Mouse (Mus musculus) midbrain, embryonic 13.5 days (tissue): ENCODE measurements around the gene Gm11172. TPM values are rescaled to one million over a fixed set of nuclear protein-coding genes. Genes with fewer than 3 reads are reported as not detected.

Experiments used
- ATAC-seq: fragments of 200-750 bp; cut with Nextera tagmentation; 2 replicates; pipeline ENCODE4 v1.8.0; 2017; ENCODE audit warnings: mild to moderate bottlenecking, moderate TSS enrichment, moderate library complexity
- H3K27ac ChIP-seq: fragments of 300-500 bp; sonication (generic); 2 replicates; pipeline ENCODE4 v1.5.1; 2015; ENCODE audit warnings: inconsistent platforms, mild to moderate bottlenecking, moderate library complexity
- H3K27me3 ChIP-seq: fragments of 300-500 bp; sonication (generic); 2 replicates; pipeline ENCODE4 v1.6.1; 2015; ENCODE audit warnings: mild to moderate bottlenecking, inconsistent platforms
- H3K36me3 ChIP-seq: fragments of 300-500 bp; sonication (generic); 2 replicates; pipeline ENCODE4 v1.6.1; 2015; ENCODE audit warnings: mild to moderate bottlenecking, inconsistent platforms
- H3K4me1 ChIP-seq: fragments of 300-500 bp; sonication (generic); replicated peaks from 2 replicates; pipeline ENCODE4 v1.6.1; 2015; ENCODE audit warnings: inconsistent platforms
- H3K4me2 ChIP-seq: fragments of 300-500 bp; sonication (generic); replicated peaks from 2 replicates; pipeline ENCODE4 v1.6.1; 2015; ENCODE audit warnings: moderate library complexity, mild to moderate bottlenecking, inconsistent platforms
- H3K4me3 ChIP-seq: fragments of 300-500 bp; sonication (generic); replicated peaks from 2 replicates; pipeline ENCODE4 v1.5.1; 2015; ENCODE audit warnings: mild to moderate bottlenecking, inconsistent platforms
- H3K9ac ChIP-seq: fragments of 300-500 bp; sonication (generic); replicated peaks from 2 replicates; pipeline ENCODE4 v1.6.1; 2015; ENCODE audit warnings: mild to moderate bottlenecking, inconsistent platforms
- H3K9me3 ChIP-seq: fragments of 300-500 bp; sonication (generic); 2 replicates; pipeline ENCODE4 v1.6.1; 2016; ENCODE audit warnings: mild to moderate bottlenecking, inconsistent platforms
- WGBS: fragments of 180-500 bp; shearing (Covaris S2); methylation state at CpG from one replicate; pipeline ENCODE4 v1.1.7; 2015; 5-methylcytosine and 5-hydroxymethylcytosine counted together
- polyA plus RNA-seq: library from polyadenylated mRNA; unstranded; fragments of >200 nt; fragmentation: Nextera tagmentation; extraction: Ambion mirVana; gene quantifications from 2 replicates; pipeline ENCODE4 v1.2.1, GENCODE M21; 2015

Gene Gm11172
- polyA plus RNA-seq, 1 experiment from 2014 or later, result not detected

- Histone ChIP-seq H3K27me3 (no peaks in the 10 kb centered on the region), H3K4me1 (no peaks in the 10 kb centered on the region), H3K4me3 (no peak overlapping the region), H3K27ac (no peak overlapping the region), H3K9ac (no peak overlapping the region), H3K9me3 (no peaks in the 10 kb centered on the region), H3K4me2 (no peak overlapping the region), H3K36me3 (no peaks in the 10 kb centered on the region)
- 85% methylated on average over 3 of the region's 3 CpGs for WGBS
- ATAC-seq, result no peak
These were observed 48.7 kb downstream of the Gm11172 start for GRCm38 (mm10) chr16:10861408-10861807.

Other genes starting within 250 kb of the Gm11172 start
- gene Socs1, start 27.4 kb upstream of the Gm11172 start, polyA plus RNA-seq, result 1.3 and 2.3 TPM in 2 replicates
- gene Tnp2, start 24.3 kb upstream of the Gm11172 start, polyA plus RNA-seq, result not detected in 2 replicates
- gene Prm3, start 22.0 kb upstream of the Gm11172 start, polyA plus RNA-seq, result not detected in 2 replicates
- gene Prm2, start 16.8 kb upstream of the Gm11172 start, polyA plus RNA-seq, result not detected in 2 replicates
- gene Prm1, start 7.1 kb upstream of the Gm11172 start, polyA plus RNA-seq, result not detected in 2 replicates
- 0.68 and 1.0 TPM in 2 replicates for gene Rmi2, start 22.1 kb downstream of the Gm11172 start, polyA plus RNA-seq
- gene Snn, start 248.0 kb downstream of the Gm11172 start, polyA plus RNA-seq, result 133 and 140 TPM in 2 replicates